Mouse (Mus musculus): ENCODE data around the gene Htr6.

DNA sequence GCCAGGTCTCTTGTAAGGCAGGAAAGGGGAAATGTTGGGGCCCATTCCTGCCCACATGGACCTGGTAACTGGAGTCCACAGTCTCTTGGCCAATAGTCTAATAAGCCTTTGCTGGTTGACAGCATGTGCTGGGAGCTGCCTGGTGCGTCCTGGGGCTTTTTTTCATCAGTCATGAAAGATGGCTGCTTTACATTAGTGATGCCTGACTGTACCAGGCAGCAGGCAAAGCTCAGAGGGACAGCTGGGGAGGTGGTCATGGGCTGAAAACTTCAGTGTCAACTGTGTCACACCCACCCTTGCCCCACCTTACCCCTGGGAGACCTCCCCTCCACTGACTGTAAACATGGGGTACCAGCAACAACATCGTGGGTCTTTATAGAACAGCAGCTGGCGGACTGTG, 19.6 kb downstream of the Htr6 start:
- no peak for TF ChIP-seq GATA1 (IDR thresholded peaks at IDR 0.05; ENCODE audit: borderline replicate concordance, low read length)
- TF ChIP-seq FLI1 (IDR thresholded peaks at IDR 0.05; ENCODE audit: low read length), result no peak

Measured in megakaryocyte, embryonic 14.5 days (primary cell).